Mouse (Mus musculus) cerebellum, postnatal 25 days (tissue): ENCODE data around the gene Msx2.
A peak's percentile ranks its signal among the peaks of the same experiment; 100 is the strongest.

Experiments used
- DNase-seq, 2 experiments: peaks; one replicate each; pipeline ENCODE4 v3.0.0; 2021; ENCODE audit warnings: mixed read lengths in 2 of 2

Msx2 gene

GRCm38 (mm10) chr13:53472614-53473124 lies at the start of gene Msx2:
TSS of gene Msx2 (minus strand) at chr13:53473074.
- DNase-seq: peak; percentile 44 to 69

DNA sequence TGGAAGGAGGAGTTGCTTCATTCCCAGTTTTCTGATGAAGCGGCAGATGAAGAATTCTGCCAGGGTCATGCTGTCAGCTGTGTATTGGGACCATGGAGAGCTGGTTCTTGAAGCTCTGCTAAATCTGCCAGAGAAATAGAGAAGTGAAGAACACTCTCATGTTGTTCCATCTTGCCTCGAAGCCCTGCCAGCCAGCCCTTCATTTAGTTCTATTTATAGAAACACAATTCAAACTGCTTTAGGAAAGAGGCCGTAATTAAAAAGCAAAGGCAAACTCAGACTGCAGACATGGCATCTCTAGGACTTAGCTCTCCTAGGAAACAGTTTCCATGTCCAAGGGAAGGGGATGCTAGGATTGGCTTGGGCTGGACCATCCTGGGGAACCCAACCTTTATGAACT lies 48.6 kb upstream of the Msx2 start:
- DNase-seq: no peak

DNA sequence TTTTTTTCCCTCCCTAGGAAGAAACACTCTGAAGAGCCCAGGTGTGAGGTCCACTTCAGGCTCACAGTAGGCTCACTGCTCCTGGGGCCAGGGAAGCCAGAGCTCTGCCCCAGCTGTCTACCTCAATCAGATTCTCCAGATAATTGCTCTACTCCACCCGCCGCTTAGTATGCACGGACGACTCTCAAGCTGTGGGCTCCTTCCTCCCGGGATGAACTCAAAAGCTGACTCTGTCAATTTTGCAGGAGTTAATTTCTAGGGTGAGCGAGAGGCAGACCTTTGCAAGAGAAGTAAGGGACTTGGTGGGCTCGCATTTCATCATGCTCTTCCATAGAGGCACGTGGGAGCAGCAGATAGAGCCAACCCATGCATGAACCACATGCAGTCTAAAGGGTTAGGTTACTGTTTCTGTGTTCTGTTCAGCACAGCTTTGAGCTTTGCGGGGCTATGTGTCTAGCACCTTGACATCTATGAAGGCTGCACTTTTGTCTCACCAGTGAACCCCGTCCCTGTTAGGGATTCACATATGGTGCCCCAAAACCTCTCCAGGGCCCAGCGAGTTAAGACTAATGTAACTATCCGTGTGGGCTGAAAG lies 47.6 kb upstream of the Msx2 start:
- no peak for DNase-seq

DNA sequence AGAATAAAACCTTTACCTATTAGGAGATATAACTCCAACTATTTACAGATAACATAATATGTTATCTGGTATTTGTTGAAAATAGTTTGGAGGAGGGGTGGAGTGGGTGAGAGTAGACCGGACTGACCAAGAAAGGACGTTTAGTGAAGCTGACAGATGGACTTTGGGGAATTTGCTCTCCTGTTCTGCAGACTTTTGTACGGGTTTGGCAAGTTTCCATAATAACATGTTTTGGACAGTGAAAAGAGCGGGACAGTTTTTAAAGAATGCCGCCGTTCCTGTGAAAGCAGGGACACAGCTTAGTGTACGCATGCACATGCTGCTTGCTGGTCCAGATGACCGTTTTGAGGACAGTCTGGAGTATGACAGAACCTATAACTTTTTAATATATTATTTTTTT lies 46.9 kb upstream of the Msx2 start:
- DNase-seq: no peak

GRCm38 (mm10) chr13:53518306-53518705 lies 45.4 kb upstream of the Msx2 start:
- DNase-seq: no peak

GRCm38 (mm10) chr13:53514574-53514973 lies 41.7 kb upstream of the Msx2 start:
- DNase-seq: no peak

DNA sequence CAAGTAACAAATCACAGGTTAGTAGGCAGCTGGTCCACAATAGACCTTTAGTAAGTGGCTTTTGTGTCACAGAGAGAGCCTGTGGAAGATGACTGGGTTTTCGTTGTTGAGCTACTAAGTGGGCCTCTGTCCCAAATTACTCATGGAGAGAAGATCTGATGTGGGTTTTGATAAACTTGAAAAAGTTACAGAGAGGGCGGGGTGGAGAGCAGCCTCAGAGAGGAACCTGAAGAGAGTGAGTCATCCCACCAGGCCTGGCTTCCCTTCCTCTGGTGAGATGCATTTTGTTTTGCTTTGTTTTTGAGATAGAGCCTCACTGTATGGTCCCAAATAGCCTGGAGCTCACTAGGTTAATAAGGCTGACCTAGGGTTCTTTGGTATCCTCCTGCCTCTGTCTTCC lies 38.5 kb upstream of the Msx2 start:
- DNase-seq: no peak

DNA sequence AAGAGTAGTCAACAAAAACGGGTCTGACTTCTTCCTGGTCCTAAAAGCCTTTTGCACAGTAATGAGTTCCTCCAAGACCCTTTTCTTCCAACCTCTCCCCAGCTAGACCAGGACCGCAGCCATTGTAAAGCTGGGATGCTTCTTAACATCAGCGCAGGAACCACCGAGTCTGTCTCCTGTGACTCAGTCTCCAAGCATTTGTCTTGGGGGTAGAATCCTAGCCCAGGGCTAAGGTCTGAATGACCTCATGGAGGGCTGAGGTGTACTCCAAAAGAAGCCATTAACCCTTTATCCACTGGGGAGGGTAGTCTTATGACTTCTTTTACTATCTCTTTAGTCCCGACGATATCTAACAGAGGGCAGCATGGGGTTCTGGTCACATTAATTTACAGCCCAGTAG lies 29.5 kb upstream of the Msx2 start:
- no peak for DNase-seq

- no peak for DNase-seq
Measured at GRCm38 (mm10) chr13:53501561-53502253, 28.8 kb upstream of the Msx2 start.

- DNase-seq: no peak
Measured at GRCm38 (mm10) chr13:53501057-53501456, 28.2 kb upstream of the Msx2 start.

GRCm38 (mm10) chr13:53486512-53486911 lies 13.6 kb upstream of the Msx2 start:
- no peak for DNase-seq

DNA sequence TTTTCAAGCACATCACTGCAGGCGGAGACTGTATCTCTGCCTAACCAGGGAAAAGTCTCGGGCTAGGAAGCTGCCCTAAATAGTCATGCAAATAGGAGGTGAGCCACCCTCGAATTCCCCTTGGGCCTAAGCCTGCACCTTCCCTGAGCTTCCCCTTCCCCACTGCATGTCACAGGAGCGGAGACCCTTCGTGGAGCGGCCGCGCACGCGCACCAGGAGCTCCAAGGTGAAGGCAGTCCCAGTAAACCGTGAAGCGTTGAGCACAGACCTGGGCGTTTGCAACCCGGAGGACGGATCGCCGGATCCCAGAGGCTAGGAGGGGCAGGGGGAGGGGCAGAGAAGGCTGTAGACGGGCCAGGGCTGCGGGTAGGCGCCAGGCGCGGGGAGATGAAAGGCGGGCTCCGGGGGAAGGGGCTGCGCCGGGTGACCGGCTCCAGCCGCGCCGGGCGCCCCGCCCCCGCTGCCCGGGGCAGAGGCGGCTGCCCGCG lies 2.9 kb upstream of the Msx2 start:
- peak; percentile 18 to 36 for DNase-seq

GRCm38 (mm10) chr13:53474491-53474890 lies 1.6 kb upstream of the Msx2 start:
- DNase-seq: no peak

- no peak for DNase-seq
Measured at GRCm38 (mm10) chr13:53473991-53474390, 1.1 kb upstream of the Msx2 start.

- no peak for DNase-seq
Measured at GRCm38 (mm10) chr13:53473291-53473690, 417 bp upstream of the Msx2 start.

- DNase-seq: no peak
Measured at GRCm38 (mm10) chr13:53471926-53472613, 804 bp downstream of the Msx2 start.

- no peak for DNase-seq
Measured at GRCm38 (mm10) chr13:53471411-53471810, 1.5 kb downstream of the Msx2 start.

DNA sequence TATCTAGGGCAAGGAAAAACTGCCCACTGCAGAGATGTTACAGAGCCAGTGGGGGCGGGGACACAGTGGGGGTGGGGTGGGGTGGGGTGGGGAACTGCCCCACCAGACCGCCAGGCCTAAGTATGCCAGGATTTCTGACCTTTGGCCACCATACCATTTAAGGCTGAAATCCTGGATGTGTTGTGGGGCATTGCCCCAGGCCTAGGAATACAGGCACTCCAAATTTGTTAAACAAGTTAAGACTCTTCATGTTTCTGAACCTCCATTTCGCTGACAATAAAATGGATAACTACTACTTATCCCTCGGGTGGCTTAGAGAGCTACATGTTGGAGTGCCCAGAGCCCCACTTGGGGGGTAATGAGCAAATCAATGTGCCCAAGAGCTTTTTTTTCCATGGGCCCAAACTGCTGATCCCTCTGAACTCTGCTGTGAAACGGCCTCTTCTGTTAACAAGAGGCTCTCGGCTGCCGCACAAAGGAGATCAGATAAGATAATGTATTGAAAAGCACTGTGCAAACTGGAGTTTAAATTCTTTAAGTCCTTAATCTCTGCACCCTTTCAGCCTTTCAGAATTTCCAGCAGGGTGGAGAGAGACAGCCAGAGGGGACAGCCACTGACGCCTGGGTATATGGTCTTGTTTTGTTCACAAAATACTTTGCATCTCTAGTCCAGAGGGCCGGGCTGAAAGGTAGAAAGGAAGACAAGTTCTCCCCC lies 2.3 kb downstream of the Msx2 start:
- no peak for DNase-seq

DNA sequence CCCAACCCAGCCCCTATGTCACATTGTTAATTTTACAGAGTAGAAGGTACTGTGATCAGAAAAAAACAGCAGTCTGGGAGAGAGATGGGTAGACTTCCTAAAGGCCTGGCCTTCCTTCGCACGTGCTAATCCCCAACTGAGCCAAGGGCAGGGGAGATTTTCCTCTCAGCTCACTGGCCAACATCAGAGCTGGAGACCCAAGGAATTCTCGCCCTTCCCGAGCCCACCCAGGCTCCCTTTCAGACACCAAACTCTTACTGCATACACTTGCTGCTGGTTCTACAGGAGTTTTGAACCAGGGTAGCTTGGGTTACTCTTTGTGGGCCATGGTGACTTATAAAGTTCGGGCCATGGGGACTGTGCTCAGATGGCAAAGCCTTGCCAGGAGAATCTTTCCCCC lies 3.1 kb downstream of the Msx2 start:
- DNase-seq: no peak

DNA sequence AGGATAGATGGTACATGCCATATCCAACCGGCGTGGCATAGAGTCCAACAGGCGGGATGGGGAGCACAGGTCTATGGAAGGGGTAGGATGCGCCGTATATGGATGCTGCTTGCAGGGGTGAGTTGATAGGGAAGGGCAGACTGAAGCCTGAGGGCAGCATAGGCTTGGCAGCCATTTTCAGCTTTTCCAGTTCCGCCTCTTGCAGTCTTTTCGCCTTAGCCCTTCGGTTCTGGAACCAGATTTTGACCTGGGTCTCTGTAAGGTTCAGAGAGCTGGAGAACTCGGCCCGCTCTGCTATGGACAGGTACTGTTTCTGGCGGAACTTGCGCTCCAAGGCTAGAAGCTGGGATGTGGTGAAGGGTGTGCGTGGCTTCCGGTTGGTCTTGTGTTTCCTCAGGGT lies 4.7 kb downstream of the Msx2 start:
- DNase-seq: no peak

- no peak for DNase-seq
Measured at GRCm38 (mm10) chr13:53466189-53466866, 6.5 kb downstream of the Msx2 start.

GRCm38 (mm10) chr13:53465191-53465820 lies 7.6 kb downstream of the Msx2 start:
- no peak for DNase-seq
